Mouse (Mus musculus): ENCODE measurements around the gene Ube2k. TPM values are rescaled to one million over a fixed set of nuclear protein-coding genes. Genes with fewer than 3 reads are reported as not detected.

Gene Ube2k
- total and polyA plus RNA-seq, 3 experiments = 51.4 to 293 (median 56.7) TPM

DNA sequence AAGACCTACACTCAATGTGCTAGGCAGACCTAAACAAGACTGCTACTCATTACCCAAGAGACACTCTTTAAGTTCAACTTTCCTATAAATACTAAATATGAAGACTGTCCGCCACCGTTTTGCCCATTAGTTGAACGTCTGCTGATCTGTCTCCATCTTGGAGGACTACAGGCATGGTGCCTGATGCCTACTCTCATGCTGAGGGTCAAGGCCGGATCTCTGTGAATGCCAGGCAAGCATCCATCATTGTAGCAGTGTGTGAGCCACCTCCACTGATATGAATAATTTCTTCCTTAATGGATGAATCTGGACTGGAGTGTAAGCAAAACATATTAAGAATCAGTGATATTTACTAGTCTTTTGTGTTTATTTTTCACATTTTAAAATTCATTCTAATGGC is 73.5 kb downstream of the Ube2k start:
- H3K27me3 ChIP-seq (replicated peaks) = no peaks in the 10 kb centered on the region
- DNase-seq (ENCODE audit: extremely low read depth) = no peak
- peaks cover 31 to 76% of the 10 kb centered on the region in 2 experiments for H3K36me3 ChIP-seq (replicated peaks in 1 of 2; ENCODE audit: control insufficient read depth in 1 of 2, insufficient read depth in 1 of 2, low read length in 1 of 2)
- H3K4me2 ChIP-seq (ENCODE audit: insufficient read depth, low read depth, poor library complexity, severe bottlenecking) = no peak overlapping the region
- dilution Hi-C loops (cut with MboI; ENCODE audit: extremely low pct_ligation_motif_present, extremely low pct_unique_long_range_greater_than_20kb, low sequenced_read_pairs) (no loop called here), in situ Hi-C loops (cut with MboI; ENCODE audit: low pct_ligation_motif_present, low pct_unique_long_range_greater_than_20kb, low sequenced_read_pairs) (no loop called here)
- no peaks in the 10 kb centered on the region for H3K9me3 ChIP-seq (replicated peaks; ENCODE audit: low read length)
- H3K9ac ChIP-seq (ENCODE audit: insufficient read depth, low read depth) = no peak overlapping the region
- no peak overlapping the region for H3K27ac ChIP-seq (ENCODE audit: insufficient read depth, low read depth)
- TF ChIP-seq MAZ (IDR thresholded peaks at IDR 0.05; ENCODE audit: low read depth, low read length) (no peak), CTCF (conservative IDR thresholded peaks at IDR 0.05 in 1 of 2, IDR thresholded peaks at IDR 0.05 in 1 of 2; ENCODE audit: low read depth in 2 of 2, low read length in 2 of 2) (no peak), ZC3H11A (IDR thresholded peaks at IDR 0.05; ENCODE audit: low read depth, low read length) (no peak), NELFE (IDR thresholded peaks at IDR 0.05; ENCODE audit: low read depth, low read length) (no peak), ZKSCAN1 (IDR thresholded peaks at IDR 0.05; ENCODE audit: borderline replicate concordance, low read depth, low read length) (no peak), MXI1 (IDR thresholded peaks at IDR 0.05; ENCODE audit: low read depth, low read length) (no peak), ZMIZ1 (IDR thresholded peaks at IDR 0.05; ENCODE audit: low read depth, low read length) (no peak), GABPA (IDR thresholded peaks at IDR 0.05; ENCODE audit: insufficient replicate concordance, low read depth, low read length) (no peak), USF2 (conservative IDR thresholded peaks at IDR 0.05; ENCODE audit: low read depth, low read length) (no peak), ZNF384 (IDR thresholded peaks at IDR 0.05; ENCODE audit: low read depth, low read length) (no peak), POLR2AphosphoS2 (IDR thresholded peaks at IDR 0.05; ENCODE audit: low read depth, low read length) (no peak), HCFC1 (IDR thresholded peaks at IDR 0.05; ENCODE audit: low read depth, low read length) (no peak), UBTF (IDR thresholded peaks at IDR 0.05; ENCODE audit: low read depth, low read length) (no peak), IRF4 (IDR thresholded peaks at IDR 0.05; ENCODE audit: low read depth, low read length) (no peak), MAFK (IDR thresholded peaks at IDR 0.05; ENCODE audit: insufficient replicate concordance, low read length) (no peak), E2F4 (IDR thresholded peaks at IDR 0.05; ENCODE audit: insufficient replicate concordance, low read depth, low read length) (no peak), NRF1 (IDR thresholded peaks at IDR 0.05; ENCODE audit: low read depth, low read length) (no peak), TBP (conservative IDR thresholded peaks at IDR 0.05; ENCODE audit: low read depth, low read length) (no peak)
- H3K79me2 ChIP-seq (replicated peaks; ENCODE audit: control insufficient read depth, extremely low read depth, insufficient read depth, poor library complexity, severe bottlenecking) = peaks cover 23% of the 10 kb centered on the region
- H3K4me1 ChIP-seq (ENCODE audit: control insufficient read depth in 1 of 2, insufficient read depth in 2 of 2) = no peaks in the 10 kb centered on the region
- no peak overlapping the region for H3K4me3 ChIP-seq (replicated peaks in 1 of 3; ENCODE audit: low read depth in 2 of 3, low read length in 2 of 3, poor library complexity in 1 of 3)

DNA sequence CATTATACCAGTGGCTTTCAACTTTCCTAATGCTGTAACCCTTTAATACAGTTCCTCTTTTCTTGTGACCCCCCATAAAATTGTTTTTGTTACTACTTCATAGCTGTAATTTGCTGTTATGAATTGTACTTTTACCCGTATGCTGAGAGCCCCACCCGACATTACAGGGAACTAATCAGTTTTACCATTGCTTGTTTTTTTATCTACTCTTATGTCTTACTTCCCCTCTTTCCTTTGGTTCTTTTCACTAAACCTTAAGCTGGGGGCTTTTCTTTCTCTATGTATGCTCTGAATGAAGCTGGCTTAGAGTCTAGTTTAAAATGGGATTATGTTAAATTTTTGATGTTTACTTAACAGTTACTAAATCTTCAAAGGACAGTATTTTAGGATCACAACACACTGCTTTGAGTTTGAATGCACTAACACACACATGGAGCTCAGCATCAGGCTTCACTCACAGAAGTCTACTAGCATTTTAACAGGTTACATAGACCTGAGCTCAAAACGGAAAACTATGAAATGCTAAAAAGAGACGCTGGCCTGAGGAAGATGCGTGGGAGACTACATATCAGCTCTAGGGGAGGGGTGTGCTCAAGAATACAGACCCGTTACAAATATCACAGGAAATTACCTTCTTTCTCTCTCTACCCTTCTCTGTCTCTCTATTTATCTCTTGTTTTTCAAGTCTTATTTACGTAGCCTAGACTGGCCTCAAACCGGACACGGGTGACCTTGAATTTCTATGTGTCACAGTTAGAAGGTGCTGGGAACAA is 76.3 kb downstream of the Ube2k start:
- Histone ChIP-seq H3K4me3 (replicated peaks in 1 of 3; ENCODE audit: low read depth in 2 of 3, low read length in 2 of 3, poor library complexity in 1 of 3) (no peak overlapping the region), H3K36me3 (replicated peaks in 1 of 2; ENCODE audit: control insufficient read depth in 1 of 2, insufficient read depth in 1 of 2, low read length in 1 of 2) (peaks cover 47 to 83% of the 10 kb centered on the region in 2 experiments), H3K9ac (ENCODE audit: insufficient read depth, low read depth) (no peak overlapping the region), H3K9me3 (replicated peaks; ENCODE audit: low read length) (no peaks in the 10 kb centered on the region), H3K4me2 (ENCODE audit: insufficient read depth, low read depth, poor library complexity, severe bottlenecking) (no peak overlapping the region), H3K79me2 (replicated peaks; ENCODE audit: control insufficient read depth, extremely low read depth, insufficient read depth, poor library complexity, severe bottlenecking) (peaks cover 27% of the 10 kb centered on the region), H3K27ac (ENCODE audit: insufficient read depth, low read depth) (no peak overlapping the region), H3K4me1 (ENCODE audit: control insufficient read depth in 1 of 2, insufficient read depth in 2 of 2) (no peaks in the 10 kb centered on the region), H3K27me3 (replicated peaks) (no peaks in the 10 kb centered on the region)
- TF ChIP-seq CHD1 (IDR thresholded peaks at IDR 0.05; ENCODE audit: low read depth, low read length) = no peak
- in situ Hi-C loops (cut with MboI; ENCODE audit: low pct_ligation_motif_present, low pct_unique_long_range_greater_than_20kb, low sequenced_read_pairs) (no loop called here), dilution Hi-C loops (cut with MboI; ENCODE audit: extremely low pct_ligation_motif_present, extremely low pct_unique_long_range_greater_than_20kb, low sequenced_read_pairs) (no loop called here)
- DNase-seq (ENCODE audit: extremely low read depth) = no peak
